Mouse (Mus musculus) intestine, embryonic 14.5 days (tissue): ENCODE data around the gene Flad1. TPM values are rescaled to one million over a fixed set of nuclear protein-coding genes. Genes with fewer than 3 reads are reported as not detected.
A peak's percentile ranks its signal among the peaks of the same experiment; 100 is the strongest.

ENCODE experiments used
- ATAC-seq: fragments of 200-750 bp; cut with Nextera tagmentation; replicated peaks from 2 replicates; pipeline ENCODE4 v1.8.0; 2017; ENCODE audit warnings: low read depth, moderate number of reproducible peaks, moderate TSS enrichment, moderate library complexity; ENCODE audit not compliant: low FRiP score, low TSS enrichment
- DNase-seq: peaks from one replicate; pipeline ENCODE4 v3.0.0-alpha.2; 2018; ENCODE audit warnings: low spot score
- H3K27ac ChIP-seq: fragments of 300-500 bp; sonication (generic); 2 replicates; pipeline ENCODE4 v1.5.1; 2014; ENCODE audit warnings: low read depth, mild to moderate bottlenecking, control low read depth
- H3K27me3 ChIP-seq: fragments of 300-500 bp; sonication (generic); replicated peaks from 2 replicates; pipeline ENCODE4 v1.6.1; 2014; ENCODE audit warnings: low read length, control low read depth; ENCODE audit not compliant: control insufficient read depth, insufficient read depth
- H3K36me3 ChIP-seq: fragments of 300-500 bp; sonication (generic); 2 replicates; pipeline ENCODE4 v1.6.1; 2014; ENCODE audit warnings: low read length, control low read depth; ENCODE audit not compliant: control insufficient read depth, insufficient read depth
- H3K4me1 ChIP-seq: fragments of 300-500 bp; sonication (generic); replicated peaks from 2 replicates; pipeline ENCODE4 v1.6.1; 2014; ENCODE audit warnings: low read length, control low read depth, mixed read lengths; ENCODE audit not compliant: control insufficient read depth, insufficient read depth
- H3K4me2 ChIP-seq: fragments of 300-500 bp; sonication (generic); 2 replicates; pipeline ENCODE4 v1.6.1; 2014; ENCODE audit warnings: low read length
- H3K4me3 ChIP-seq: fragments of 300-500 bp; sonication (generic); 2 replicates; pipeline ENCODE4 v1.5.1; 2014; ENCODE audit warnings: low read depth, low read length, control low read depth, mixed read lengths
- H3K9ac ChIP-seq: fragments of 300-500 bp; sonication (generic); 2 replicates; pipeline ENCODE4 v1.6.1; 2014; ENCODE audit warnings: mild to moderate bottlenecking, low read length
- H3K9me3 ChIP-seq: fragments of 300-500 bp; sonication (generic); 2 replicates; pipeline ENCODE4 v1.6.1; 2016; ENCODE audit warnings: low read length, control low read depth; ENCODE audit not compliant: control insufficient read depth
- whole genome bisulfite sequencing: fragments of 180-500 bp; shearing (Covaris S2); extraction: QIAGEN DNeasy Blood & Tissue Kit; methylation state at CpG from one replicate; pipeline ENCODE4 v1.1.7; 2014; 5-methylcytosine and 5-hydroxymethylcytosine counted together
- polyA plus RNA-seq: library from polyadenylated mRNA; unstranded; fragments of >200 nt; fragmentation: Nextera tagmentation; extraction: Ambion mirVana; gene quantifications from 2 replicates; pipeline ENCODE4 v1.2.1, GENCODE M21; 2014

The Flad1 gene
- polyA plus RNA-seq, 1 experiment from 2014 or later = 28.7 TPM

- peaks cover 44% of the 10 kb centered on the region for H3K4me1 ChIP-seq
- under 1% methylated on average over 11 of the region's 11 CpGs for WGBS
- peak overlapping the region; percentile 98 for H3K27ac ChIP-seq
- H3K4me2 ChIP-seq = peak overlapping the region; percentile 98
- H3K9me3 ChIP-seq = no peaks in the 10 kb centered on the region
- peaks cover 22% of the 10 kb centered on the region for H3K36me3 ChIP-seq
- H3K9ac ChIP-seq = peak overlapping the region; percentile 61
- ATAC-seq (peak; percentile 62), DNase-seq (peak; percentile 76)
- peak overlapping the region; percentile 53 for H3K4me3 ChIP-seq
- no peaks in the 10 kb centered on the region for H3K27me3 ChIP-seq
Observed at GRCm38 (mm10) chr3:89421002-89421774, 9.5 kb upstream of the Flad1 start.

GRCm38 (mm10) chr3:89420421-89420820 lies 8.8 kb upstream of the Flad1 start:
- Histone ChIP-seq H3K27ac (peak overlapping the region; percentile 98), H3K4me1 (peaks cover 44% of the 10 kb centered on the region), H3K4me2 (peak overlapping the region; percentile 98), H3K9me3 (no peaks in the 10 kb centered on the region), H3K9ac (no peak overlapping the region), H3K27me3 (no peaks in the 10 kb centered on the region), H3K36me3 (peaks cover 24% of the 10 kb centered on the region), H3K4me3 (no peak overlapping the region)
- DNase-seq (no peak), ATAC-seq (no peak)
- WGBS = 49% methylated on average over 2 of the region's 2 CpGs

DNA sequence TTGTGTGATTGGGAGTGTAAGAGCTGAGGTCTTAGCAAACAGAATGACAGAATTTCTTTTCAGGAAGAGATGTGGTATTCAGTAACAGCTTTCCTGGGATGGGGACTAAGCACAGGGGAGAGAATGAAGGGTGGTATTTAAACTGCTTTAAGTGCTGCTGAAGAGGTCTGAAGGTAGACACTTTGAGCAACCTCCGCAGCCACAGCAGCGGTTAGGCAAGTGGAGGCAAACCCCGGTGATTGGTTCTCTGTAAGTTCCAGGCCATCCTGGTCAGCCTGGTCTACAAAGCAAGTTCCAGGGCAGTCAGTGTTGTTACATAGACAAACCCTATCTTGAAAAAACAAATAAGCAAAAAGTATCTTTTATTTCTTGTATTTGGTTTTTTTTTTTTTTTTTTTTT lies 8.3 kb upstream of the Flad1 start:
- Histone ChIP-seq H3K27ac (peak overlapping the region; percentile 98), H3K36me3 (peaks cover 27% of the 10 kb centered on the region), H3K27me3 (no peaks in the 10 kb centered on the region), H3K4me1 (peaks cover 44% of the 10 kb centered on the region), H3K9ac (peak overlapping the region; percentile 65), H3K9me3 (no peaks in the 10 kb centered on the region), H3K4me3 (peak overlapping the region; percentile 84), H3K4me2 (peak overlapping the region; percentile 98)
- 23% methylated on average over 3 of the region's 3 CpGs for WGBS
- ATAC-seq (no peak), DNase-seq (no peak)

GRCm38 (mm10) chr3:89419571-89419970 lies 7.9 kb upstream of the Flad1 start:
- WGBS = 2% methylated on average over 9 of the region's 9 CpGs
- Histone ChIP-seq H3K4me3 (peak overlapping the region; percentile 84), H3K9ac (peak overlapping the region; percentile 65), H3K4me2 (peak overlapping the region; percentile 98), H3K36me3 (peaks cover 27% of the 10 kb centered on the region), H3K27me3 (no peaks in the 10 kb centered on the region), H3K4me1 (peaks cover 41% of the 10 kb centered on the region), H3K27ac (peak overlapping the region; percentile 98), H3K9me3 (no peaks in the 10 kb centered on the region)
- DNase-seq (no peak), ATAC-seq (no peak)

- Histone ChIP-seq H3K36me3 (peaks cover 28% of the 10 kb centered on the region), H3K4me2 (peak overlapping the region; percentile 98), H3K27me3 (no peaks in the 10 kb centered on the region), H3K9me3 (no peaks in the 10 kb centered on the region), H3K4me1 (peaks cover 34% of the 10 kb centered on the region), H3K27ac (peak overlapping the region; percentile 98), H3K9ac (peak overlapping the region; percentile 65), H3K4me3 (peak overlapping the region; percentile 84)
- peak; percentile 40; the same call in 1 of the 2 replicates for ATAC-seq
- 0% methylated on average over 16 of the region's 16 CpGs for WGBS
- no peak for DNase-seq
Observed at GRCm38 (mm10) chr3:89418861-89419250, 7.2 kb upstream of the Flad1 start.

DNA sequence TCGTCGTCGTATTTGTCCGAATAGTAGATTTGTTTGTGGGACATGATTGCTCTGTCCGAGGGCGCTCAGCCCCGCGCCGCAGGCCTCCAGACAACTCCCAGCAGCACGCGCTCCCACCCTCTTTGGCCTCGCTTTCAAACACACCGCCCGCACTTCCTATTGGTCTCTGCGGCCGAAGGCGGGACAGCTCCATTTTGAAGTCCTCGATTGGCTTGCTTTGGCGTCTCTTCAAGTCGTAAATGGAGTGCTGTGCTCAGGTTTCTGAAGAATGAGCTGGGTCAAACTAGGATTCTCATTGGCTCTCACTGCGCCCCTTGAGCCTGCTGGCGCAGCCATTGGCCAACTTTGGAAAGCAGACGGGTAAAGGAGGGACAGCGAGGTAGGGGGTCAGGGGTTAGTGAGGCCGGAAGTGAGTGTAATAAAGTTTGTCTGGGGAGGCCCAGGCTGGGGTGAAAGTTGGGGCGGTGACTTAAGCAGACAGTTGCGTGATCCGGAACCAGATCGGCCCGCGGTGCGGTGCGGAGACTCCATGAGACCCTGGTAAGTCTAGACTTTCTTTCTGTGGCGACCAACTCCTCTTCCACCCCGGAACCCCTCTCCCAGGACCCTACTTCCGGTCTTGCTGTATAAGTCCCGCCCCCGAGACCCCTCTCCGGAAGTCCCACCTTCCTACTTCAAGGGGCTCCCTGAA lies 6.6 kb upstream of the Flad1 start, which contains the start of the genes Cks1b and Shc1:
Gene Cks1b, minus strand, starts transcription at position 214 of the 691 bp plus-strand sequence.
Gene Shc1, plus strand, starts transcription at position 274 of the 691 bp plus-strand sequence.
- H3K27ac ChIP-seq = peak within 1 kb of the TSS; percentile 98
- peaks cover 29% of the 10 kb centered on the region for H3K4me1 ChIP-seq
- under 1% methylated on average over 39 of the region's 39 CpGs for WGBS
- H3K36me3 ChIP-seq = peaks cover 29% of the 10 kb centered on the region
- peak; percentile 93 for ATAC-seq
- H3K9ac ChIP-seq = peak within 1 kb of the TSS; percentile 65
- H3K4me2 ChIP-seq = peak within 1 kb of the TSS; percentile 98
- H3K27me3 ChIP-seq = no peaks in the 10 kb centered on the region
- no peaks in the 10 kb centered on the region for H3K9me3 ChIP-seq
- peak within 1 kb of the TSS; percentile 84 for H3K4me3 ChIP-seq
- peak; percentile 95 for DNase-seq

DNA sequence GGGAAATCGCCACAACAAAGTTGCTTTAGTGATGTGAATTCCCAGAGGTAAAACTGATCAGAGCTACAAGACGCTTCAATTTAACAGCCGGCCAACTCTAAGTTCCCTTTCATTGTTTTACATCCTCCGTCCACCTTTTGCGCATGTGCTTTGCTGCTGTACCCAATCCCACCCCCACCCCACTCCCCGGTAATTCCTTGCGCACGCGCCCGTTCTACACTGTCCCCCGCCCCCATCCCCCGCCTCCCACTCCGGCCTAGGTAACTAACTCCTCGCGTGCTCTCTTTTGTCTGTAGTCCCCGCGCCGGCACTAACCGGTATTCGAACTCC lies 6.1 kb upstream of the Flad1 start:
- WGBS = under 1% methylated on average over 20 of the region's 20 CpGs
- H3K4me3 ChIP-seq = peak overlapping the region; percentile 84
- H3K4me1 ChIP-seq = peaks cover 24% of the 10 kb centered on the region
- peak overlapping the region; percentile 60 for H3K9ac ChIP-seq
- DNase-seq = peak; percentile 98
- peak overlapping the region; percentile 98 for H3K27ac ChIP-seq
- peak; percentile 47 for ATAC-seq
- peak overlapping the region; percentile 94 for H3K4me2 ChIP-seq
- peaks cover 32% of the 10 kb centered on the region for H3K36me3 ChIP-seq
- no peaks in the 10 kb centered on the region for H3K27me3 ChIP-seq
- H3K9me3 ChIP-seq = no peaks in the 10 kb centered on the region

DNA sequence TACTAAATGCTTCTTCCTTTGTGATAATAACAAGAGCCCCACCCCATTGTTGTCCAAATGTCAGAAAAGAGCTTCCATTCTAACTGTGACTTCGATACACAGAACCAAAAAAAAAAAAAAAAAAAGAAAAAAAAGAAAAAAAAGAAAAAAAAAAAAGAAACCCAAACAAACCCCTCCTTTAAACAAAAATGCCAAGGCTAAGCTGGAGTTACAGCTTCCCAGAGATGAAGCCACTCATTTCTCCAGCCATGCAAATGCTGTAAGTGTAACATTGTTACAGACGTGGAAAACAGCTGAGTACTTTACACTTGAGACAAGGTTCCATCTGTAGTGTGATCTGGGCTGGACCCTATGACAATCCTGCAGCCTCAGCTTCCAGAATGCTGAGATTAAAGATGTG lies 5.5 kb upstream of the Flad1 start:
- Histone ChIP-seq H3K9me3 (no peaks in the 10 kb centered on the region), H3K9ac (peak overlapping the region; percentile 60), H3K4me2 (peak overlapping the region; percentile 94), H3K4me3 (peak overlapping the region; percentile 84), H3K36me3 (peaks cover 32% of the 10 kb centered on the region), H3K27ac (peak overlapping the region; percentile 98), H3K27me3 (no peaks in the 10 kb centered on the region), H3K4me1 (peaks cover 20% of the 10 kb centered on the region)
- no peak for DNase-seq
- ATAC-seq = no peak
- WGBS = 16% methylated on average over 2 of the region's 2 CpGs
